Mouse (Mus musculus): ENCODE measurements at regions not wholly inside any gene's neighbourhood (a gene's known extent, or its start where the extent isn't known, plus 50 kb on each side); places are given as distances from the start of the nearest gene placed in this dataset.
A peak's percentile ranks its signal among the peaks of the same experiment; 100 is the strongest.

GRCm38 (mm10) chr2:56460625-56461590, 662.9 kb downstream of the Nr4a2 start:
- ATAC-seq (ENCODE audit: low FRiP score) (no peak), DNase-seq (ENCODE audit: low spot score) (peak; percentile 26)
- WGBS = 37% methylated on average over 2 of the region's 2 CpGs

GRCm38 (mm10) chr2:56459430-56459829, 664.4 kb downstream of the Nr4a2 start:
- H3K4me2 ChIP-seq (ENCODE audit: low read depth, low read length, poor library complexity, severe bottlenecking) = no peak overlapping the region
- no peak overlapping the region for H3K27ac ChIP-seq (ENCODE audit: low read depth, low read length)
- H3K9me3 ChIP-seq (ENCODE audit: low read length) = no peaks in the 10 kb centered on the region
- no peak for TF ChIP-seq CTCF (IDR thresholded peaks at IDR 0.05)
- H3K9ac ChIP-seq (replicated peaks; ENCODE audit: low read length, poor library complexity, severe bottlenecking) = no peak overlapping the region
- no peak for ATAC-seq (ENCODE audit: low FRiP score)
- no peaks in the 10 kb centered on the region; the same call in 1 of the 2 replicates for H3K4me1 ChIP-seq (ENCODE audit: insufficient read depth, low read length)
- H3K36me3 ChIP-seq (ENCODE audit: insufficient read depth, low read length) = no peaks in the 10 kb centered on the region
- no peak overlapping the region for H3K4me3 ChIP-seq (ENCODE audit: low read depth, low read length)
- H3K27me3 ChIP-seq (ENCODE audit: insufficient read depth, low read length) = no peaks in the 10 kb centered on the region
- DNase-seq (ENCODE audit: low spot score) = no peak
- 77% methylated on average over 5 of the region's 5 CpGs for WGBS

More at GRCm38 (mm10) chr2:56460625-56461590, 662.9 kb downstream of the Nr4a2 start:
- H3K4me3 ChIP-seq (ENCODE audit: low read depth, low read length) = no peak overlapping the region
- no peaks in the 10 kb centered on the region; the same call in 1 of the 2 replicates for H3K4me1 ChIP-seq (ENCODE audit: insufficient read depth, low read length)
- no peaks in the 10 kb centered on the region for H3K27me3 ChIP-seq (ENCODE audit: insufficient read depth, low read length)
- H3K9ac ChIP-seq (replicated peaks; ENCODE audit: low read length, poor library complexity, severe bottlenecking) = no peak overlapping the region
- no peaks in the 10 kb centered on the region for H3K9me3 ChIP-seq (ENCODE audit: low read length)
- H3K4me2 ChIP-seq (ENCODE audit: low read depth, low read length, poor library complexity, severe bottlenecking) = no peak overlapping the region
- H3K36me3 ChIP-seq (ENCODE audit: insufficient read depth, low read length) = no peaks in the 10 kb centered on the region
- TF ChIP-seq CTCF (IDR thresholded peaks at IDR 0.05) = no peak
- no peak overlapping the region for H3K27ac ChIP-seq (ENCODE audit: low read depth, low read length)

- Histone ChIP-seq H3K36me3 (ENCODE audit: insufficient read depth, low read length) (no peaks in the 10 kb centered on the region), H3K4me2 (ENCODE audit: low read depth, low read length, poor library complexity, severe bottlenecking) (no peak overlapping the region), H3K9me3 (ENCODE audit: low read length) (no peaks in the 10 kb centered on the region), H3K4me1 (ENCODE audit: insufficient read depth, low read length) (no peaks in the 10 kb centered on the region; the same call in 1 of the 2 replicates), H3K4me3 (ENCODE audit: low read depth, low read length) (no peak overlapping the region), H3K9ac (replicated peaks; ENCODE audit: low read length, poor library complexity, severe bottlenecking) (no peak overlapping the region), H3K27ac (ENCODE audit: low read depth, low read length) (no peak overlapping the region), H3K27me3 (ENCODE audit: insufficient read depth, low read length) (no peaks in the 10 kb centered on the region)
- TF ChIP-seq CTCF (IDR thresholded peaks at IDR 0.05) = no peak
- DNase-seq (ENCODE audit: low spot score) (peak; percentile 31), ATAC-seq (ENCODE audit: low FRiP score) (no peak)
- 38% methylated on average over 1 of the region's 1 CpGs for WGBS
Measured at GRCm38 (mm10) chr2:56457594-56457993, 666.2 kb downstream of the Nr4a2 start.

- TF ChIP-seq CTCF (IDR thresholded peaks at IDR 0.05) = no peak
- no peak overlapping the region for H3K4me3 ChIP-seq (ENCODE audit: low read depth, low read length)
- no peak overlapping the region for H3K27ac ChIP-seq (ENCODE audit: low read depth, low read length)
- 0 out of 2 replicates have a peak overlapping the region, but pooled peaks have one; percentile 9 for H3K4me2 ChIP-seq (ENCODE audit: low read depth, low read length, poor library complexity, severe bottlenecking)
- no peaks in the 10 kb centered on the region for H3K27me3 ChIP-seq (ENCODE audit: insufficient read depth, low read length)
- no peak overlapping the region for H3K9ac ChIP-seq (replicated peaks; ENCODE audit: low read length, poor library complexity, severe bottlenecking)
- DNase-seq (ENCODE audit: low spot score) (no peak), ATAC-seq (ENCODE audit: low FRiP score) (no peak)
- no peaks in the 10 kb centered on the region for H3K36me3 ChIP-seq (ENCODE audit: insufficient read depth, low read length)
- no peaks in the 10 kb centered on the region; the same call in 1 of the 2 replicates for H3K4me1 ChIP-seq (ENCODE audit: insufficient read depth, low read length)
- 49% methylated on average over 10 of the region's 10 CpGs for WGBS
- H3K9me3 ChIP-seq (ENCODE audit: low read length) = no peaks in the 10 kb centered on the region
Measured at GRCm38 (mm10) chr2:56455856-56456395, 667.9 kb downstream of the Nr4a2 start.

GRCm38 (mm10) chr2:56454611-56455066, 669.2 kb downstream of the Nr4a2 start:
- ATAC-seq (ENCODE audit: low FRiP score) = peak; percentile 72
- H3K36me3 ChIP-seq (ENCODE audit: insufficient read depth, low read length) = no peaks in the 10 kb centered on the region
- peak overlapping the region; percentile 41 for H3K4me2 ChIP-seq (ENCODE audit: low read depth, low read length, poor library complexity, severe bottlenecking)
- H3K9me3 ChIP-seq (ENCODE audit: low read length) = no peaks in the 10 kb centered on the region
- H3K27ac ChIP-seq (ENCODE audit: low read depth, low read length) = no peak overlapping the region
- H3K9ac ChIP-seq (replicated peaks; ENCODE audit: low read length, poor library complexity, severe bottlenecking) = peak overlapping the region; percentile 1; the same call in 1 of the 2 replicates
- DNase-seq (ENCODE audit: low spot score) = peak; percentile 57
- no peak for TF ChIP-seq CTCF (IDR thresholded peaks at IDR 0.05)
- H3K4me1 ChIP-seq (ENCODE audit: insufficient read depth, low read length) = no peaks in the 10 kb centered on the region; the same call in 1 of the 2 replicates
- H3K4me3 ChIP-seq (ENCODE audit: low read depth, low read length) = peak overlapping the region; percentile 23
- WGBS = 5% methylated on average over 11 of the region's 11 CpGs
- no peaks in the 10 kb centered on the region for H3K27me3 ChIP-seq (ENCODE audit: insufficient read depth, low read length)

GRCm38 (mm10) chr2:56440916-56441315, 682.9 kb downstream of the Nr4a2 start:
- no peak overlapping the region for H3K4me2 ChIP-seq (ENCODE audit: low read depth, low read length, poor library complexity, severe bottlenecking)
- no peaks in the 10 kb centered on the region for H3K9me3 ChIP-seq (ENCODE audit: low read length)
- no peak overlapping the region for H3K4me3 ChIP-seq (ENCODE audit: low read depth, low read length)
- no peaks in the 10 kb centered on the region for H3K4me1 ChIP-seq (ENCODE audit: insufficient read depth, low read length)
- ATAC-seq (ENCODE audit: low FRiP score) (no peak), DNase-seq (ENCODE audit: low spot score) (no peak)
- 84% methylated on average over 10 of the region's 10 CpGs for WGBS
- H3K27me3 ChIP-seq (ENCODE audit: insufficient read depth, low read length) = no peaks in the 10 kb centered on the region
- no peak overlapping the region for H3K9ac ChIP-seq (replicated peaks; ENCODE audit: low read length, poor library complexity, severe bottlenecking)
- no peaks in the 10 kb centered on the region for H3K36me3 ChIP-seq (ENCODE audit: insufficient read depth, low read length)
- TF ChIP-seq CTCF (IDR thresholded peaks at IDR 0.05) = peak; percentile 23
- no peak overlapping the region for H3K27ac ChIP-seq (ENCODE audit: low read depth, low read length)
